Mouse (Mus musculus) spleen, postnatal 36 days (tissue): Measurements from ENCODE around the gene Ntng2.

Experiments
- DNase-seq, 2 experiments: peaks; one replicate each; pipeline ENCODE4 v3.0.0; 2022; ENCODE audit warnings: low spot score in 2 of 2, mixed read lengths in 1 of 2

Ntng2 gene

DNA sequence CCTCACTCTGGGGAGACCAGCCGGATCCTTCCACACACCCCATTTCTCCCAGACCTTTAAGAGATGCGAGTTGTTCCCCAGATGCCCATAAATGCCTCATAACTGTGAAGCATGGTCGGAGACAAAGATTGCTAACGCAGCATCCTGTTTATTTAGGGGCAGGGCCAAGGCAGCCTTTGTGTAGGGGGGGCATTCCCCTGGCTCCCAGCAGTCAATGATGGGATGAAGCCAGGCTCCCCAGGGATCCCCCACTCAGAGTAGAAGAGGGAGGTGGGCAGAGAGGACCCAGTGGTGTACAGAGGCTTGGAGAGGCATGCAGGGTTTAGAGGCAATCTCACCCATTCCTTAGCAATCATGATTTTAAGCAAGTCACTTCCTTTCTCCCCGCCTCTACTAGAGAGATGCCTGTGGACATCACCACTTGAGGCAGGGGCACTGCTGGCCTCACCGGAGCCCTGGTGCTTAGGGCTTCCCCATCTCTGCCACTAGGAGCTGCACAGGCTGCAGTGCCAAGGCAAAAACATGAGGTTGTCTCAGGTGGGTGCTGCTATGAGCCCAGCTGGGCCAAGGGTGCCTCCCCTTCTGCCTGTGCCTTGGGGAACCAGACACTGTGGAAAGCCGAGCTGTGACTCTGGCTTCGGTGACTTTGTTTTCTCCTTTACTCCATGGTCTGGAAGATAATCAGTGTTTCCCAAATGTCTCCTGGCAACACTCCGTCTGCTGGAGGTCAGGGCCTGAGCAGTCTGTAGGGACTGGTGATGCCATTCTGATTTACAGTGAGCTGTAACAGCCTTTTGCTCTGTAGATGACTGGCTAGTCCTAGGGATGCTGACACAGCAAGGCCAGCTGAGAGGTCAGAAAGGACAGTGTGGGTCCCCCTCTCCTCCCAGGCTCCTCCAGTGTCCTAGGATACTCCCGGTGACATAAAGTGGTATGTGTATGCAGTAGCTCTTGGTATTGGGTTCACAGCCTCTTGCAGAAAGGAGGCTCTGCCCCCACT, 61.3 kb downstream of the Ntng2 start:
- no peak for DNase-seq

DNA sequence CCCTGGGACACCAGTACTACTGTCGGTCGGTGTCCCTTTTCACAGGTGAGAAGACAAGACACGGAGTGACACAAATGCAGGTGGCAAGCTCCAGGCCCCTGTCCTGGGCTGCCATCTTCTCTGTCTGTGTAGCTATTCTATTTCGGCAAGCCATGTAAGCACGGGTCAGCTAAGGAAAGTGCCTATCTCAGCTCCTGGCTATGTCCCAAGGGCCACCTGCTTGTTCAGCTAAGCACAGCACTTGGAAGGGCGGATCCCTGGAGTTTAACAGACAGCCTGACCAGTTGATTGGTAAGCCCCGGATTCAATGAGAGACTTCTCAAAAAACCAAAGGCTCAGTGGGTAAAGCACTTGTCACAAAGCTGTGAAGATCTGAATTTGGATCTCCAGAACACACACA, 62.4 kb downstream of the Ntng2 start:
- DNase-seq: no peak

DNA sequence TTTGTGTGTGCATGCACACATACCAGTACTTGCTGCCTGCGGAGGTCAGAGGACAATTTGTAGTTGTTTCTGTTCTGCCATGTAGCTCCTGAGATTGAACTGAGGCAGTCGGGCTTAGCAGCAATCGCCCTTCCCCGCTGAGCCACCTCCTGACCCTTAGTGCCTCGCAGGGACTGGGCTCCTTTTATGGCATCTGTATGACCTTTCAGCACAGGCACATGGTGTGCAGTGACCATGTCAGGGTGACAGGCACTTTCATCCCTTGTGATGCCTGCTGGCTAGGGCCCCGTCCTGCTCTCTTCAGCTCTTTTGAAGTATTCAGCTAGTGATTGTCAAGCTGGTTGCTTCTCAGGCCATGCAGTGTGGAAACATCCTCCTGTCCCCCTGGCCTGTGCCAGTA, 66.6 kb downstream of the Ntng2 start:
- no peak for DNase-seq

DNA sequence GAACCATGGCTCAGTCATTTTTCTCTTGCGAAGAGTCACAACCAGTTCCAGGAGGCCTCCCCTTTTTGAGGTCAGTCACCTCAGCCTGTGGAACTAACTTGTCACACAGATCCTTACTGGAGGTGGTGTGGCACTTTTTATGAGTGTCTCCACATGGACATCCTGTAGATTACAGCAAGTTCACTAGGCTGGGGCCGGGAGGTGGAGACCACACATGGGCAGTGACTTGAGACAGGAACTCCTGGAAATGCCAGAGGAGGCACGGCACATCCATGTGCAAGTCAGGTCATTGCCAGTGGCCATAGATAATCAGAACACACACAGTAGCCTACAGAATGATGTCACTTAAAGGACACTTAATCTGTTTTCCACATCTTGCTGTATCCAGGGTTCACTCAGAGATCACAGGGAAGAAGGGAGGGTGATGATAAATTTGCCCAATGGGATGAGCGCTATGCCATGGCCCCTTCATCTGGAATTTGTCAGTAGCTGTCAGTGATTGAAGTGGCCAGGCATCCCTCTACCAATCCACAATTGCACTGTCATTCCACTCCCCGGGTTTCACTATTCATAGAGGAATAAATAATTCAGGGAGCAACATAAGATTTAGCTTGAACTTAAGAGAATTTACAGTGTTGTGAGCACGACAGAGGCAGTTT, 69.4 kb downstream of the Ntng2 start:
- no peak for DNase-seq

DNA sequence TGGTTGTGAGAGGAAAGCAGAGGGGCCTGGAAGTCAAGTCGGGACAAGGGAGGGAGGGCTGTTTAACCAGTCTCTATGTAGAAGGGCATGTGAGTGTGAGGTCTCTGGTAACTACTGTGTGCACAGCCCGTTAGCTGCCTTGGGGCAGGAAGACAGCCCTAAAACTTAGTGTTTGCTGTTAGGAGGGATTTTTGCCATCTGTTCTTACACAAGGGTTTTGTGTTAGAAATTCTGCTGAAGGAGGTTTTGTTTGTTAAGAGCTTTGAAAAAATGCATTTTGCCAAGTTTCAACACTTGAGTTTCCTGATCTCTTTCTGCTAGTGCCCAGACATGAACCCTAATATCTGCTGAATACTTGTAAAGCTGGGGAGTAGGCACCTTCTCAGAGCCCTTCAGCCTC, 71.7 kb downstream of the Ntng2 start:
- DNase-seq: no peak

- DNase-seq: no peak
Observed at GRCm38 (mm10) chr2:29179810-29180209, 73.0 kb downstream of the Ntng2 start.

DNA sequence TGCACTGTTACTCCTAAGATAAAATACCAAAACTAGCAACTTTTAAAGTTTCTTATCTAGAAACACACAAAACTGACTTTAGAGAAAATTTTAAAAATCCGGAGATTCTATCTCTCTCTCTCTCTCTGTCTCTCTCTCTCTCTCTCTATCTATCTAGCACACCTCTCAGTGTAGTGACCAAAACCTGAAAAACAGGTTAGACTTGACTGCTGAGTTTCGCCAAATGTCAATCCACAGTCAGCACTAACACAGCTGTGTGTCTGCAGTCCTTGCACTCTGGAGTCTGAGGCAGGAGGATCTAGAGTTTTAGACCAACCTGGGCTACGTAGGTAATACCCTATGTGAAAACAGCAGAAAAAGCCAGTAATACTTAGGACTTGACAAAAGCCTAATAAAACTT, 77.9 kb downstream of the Ntng2 start:
- no peak for DNase-seq

DNA sequence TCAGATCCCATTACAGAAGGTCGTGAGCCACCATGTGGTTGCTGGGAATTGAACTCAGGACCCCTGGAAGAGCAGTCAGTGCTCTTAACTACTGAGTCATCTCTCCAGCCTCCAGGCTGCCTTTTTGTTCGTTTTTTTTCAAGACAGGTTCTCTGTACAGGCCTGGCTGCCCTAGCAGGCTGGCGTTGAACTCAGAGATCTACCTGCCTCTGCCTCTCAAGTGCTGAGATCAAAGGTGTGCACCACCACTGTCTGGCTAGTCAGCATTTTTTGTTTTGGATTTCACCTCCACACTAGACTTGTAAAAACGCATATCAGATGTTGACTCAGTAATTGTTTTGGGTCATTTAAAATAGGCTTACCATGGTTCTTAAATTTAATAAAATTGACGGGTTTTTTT, 84.7 kb downstream of the Ntng2 start:
- DNase-seq: no peak

GRCm38 (mm10) chr2:29151941-29152340, 100.9 kb downstream of the Ntng2 start:
- no peak for DNase-seq
